Mouse (Mus musculus) stomach, postnatal 0 days (tissue): Measurements from ENCODE around the gene B230118H07Rik. TPM values are rescaled to one million over a fixed set of nuclear protein-coding genes. Genes with fewer than 3 reads are reported as not detected.

Experiments
- ATAC-seq: fragments of 200-750 bp; cut with Nextera tagmentation; 2 replicates; pipeline ENCODE4 v1.8.0; 2017; ENCODE audit not compliant: low FRiP score, low TSS enrichment
- DNase-seq: peaks from one replicate; pipeline ENCODE4 v3.0.0-alpha.2; 2016; ENCODE audit warnings: low spot score
- H3K27ac ChIP-seq: fragments of 300-500 bp; sonication (generic); replicated peaks from 2 replicates; pipeline ENCODE4 v1.5.1; 2014; ENCODE audit warnings: mild to moderate bottlenecking, control low read depth
- H3K27me3 ChIP-seq: fragments of 300-500 bp; sonication (generic); 2 replicates; pipeline ENCODE4 v1.6.1; 2014; ENCODE audit warnings: low read length; ENCODE audit not compliant: control insufficient read depth, insufficient read depth
- H3K36me3 ChIP-seq: fragments of 300-500 bp; sonication (generic); 2 replicates; pipeline ENCODE4 v1.6.1; 2014; ENCODE audit warnings: low read length, mixed read lengths; ENCODE audit not compliant: control insufficient read depth, insufficient read depth
- H3K4me1 ChIP-seq: fragments of 300-500 bp; sonication (generic); replicated peaks from 2 replicates; pipeline ENCODE4 v1.6.1; 2014; ENCODE audit warnings: antibody characterized with exemption; ENCODE audit not compliant: control insufficient read depth, insufficient read depth
- H3K4me2 ChIP-seq: fragments of 300-500 bp; sonication (generic); replicated peaks from 2 replicates; pipeline ENCODE4 v1.6.1; 2014; ENCODE audit warnings: low read depth, mild to moderate bottlenecking, control low read depth, moderate library complexity
- H3K4me3 ChIP-seq: fragments of 300-500 bp; sonication (generic); 2 replicates; pipeline ENCODE4 v1.5.1; 2014; ENCODE audit warnings: low read depth, low read length, control low read depth
- H3K9ac ChIP-seq: fragments of 300-500 bp; sonication (generic); 2 replicates; pipeline ENCODE4 v1.6.1; 2014; ENCODE audit warnings: mild to moderate bottlenecking, low read length, control low read depth, mixed read lengths
- H3K9me3 ChIP-seq: fragments of 300-500 bp; sonication (generic); 2 replicates; pipeline ENCODE4 v1.6.1; 2016; ENCODE audit warnings: low read length; ENCODE audit not compliant: control insufficient read depth
- CTCF ChIP-seq: IDR thresholded peaks from 2 replicates; pipeline ENCODE4 v1.5.1; 2016; ENCODE audit warnings: antibody characterized with exemption, low read depth, mild to moderate bottlenecking, moderate library complexity
- EP300 ChIP-seq: optimal IDR thresholded peaks from 2 replicates; pipeline ENCODE3; 2016; ENCODE audit warnings: antibody characterized with exemption
- WGBS: fragments of 180-500 bp; shearing (Covaris S2); extraction: QIAGEN DNeasy Blood & Tissue Kit; methylation state at CpG from one replicate; pipeline ENCODE4 v1.1.7; 2014; 5-methylcytosine and 5-hydroxymethylcytosine counted together
- polyA plus RNA-seq: library from polyadenylated mRNA; unstranded; fragments of >200 nt; fragmentation: Nextera tagmentation; extraction: Ambion mirVana; gene quantifications from 2 replicates; pipeline ENCODE4 v1.2.1, GENCODE M21; 2015

B230118H07Rik gene
- polyA plus RNA-seq, 1 experiment from 2014 or later = 36.5 TPM

GRCm38 (mm10) chr2:101627227-101627626 is 22.1 kb downstream of the B230118H07Rik start:
- no peak for DNase-seq
- Histone ChIP-seq H3K9me3 (no peaks in the 10 kb centered on the region), H3K4me2 (no peak overlapping the region), H3K36me3 (no peaks in the 10 kb centered on the region), H3K27me3 (no peaks in the 10 kb centered on the region), H3K9ac (no peak overlapping the region), H3K4me1 (no peaks in the 10 kb centered on the region), H3K4me3 (no peak overlapping the region), H3K27ac (no peak overlapping the region)
- no peak for ATAC-seq
- TF ChIP-seq EP300 = no peak
- TF ChIP-seq CTCF = no peak

- H3K4me2 ChIP-seq = no peak within 1 kb of the TSS
- ATAC-seq (no peak), DNase-seq (no peak)
- TF ChIP-seq EP300 = no peak
- no peak for TF ChIP-seq CTCF
- H3K27me3 ChIP-seq = no peaks in the 10 kb centered on the region
- H3K9ac ChIP-seq = no peak within 1 kb of the TSS
- WGBS = 41% methylated on average over 4 of the region's 4 CpGs
- H3K4me1 ChIP-seq = no peaks in the 10 kb centered on the region
- no peak within 1 kb of the TSS for H3K27ac ChIP-seq
- no peaks in the 10 kb centered on the region for H3K9me3 ChIP-seq
- no peak within 1 kb of the TSS for H3K4me3 ChIP-seq
- H3K36me3 ChIP-seq = no peaks in the 10 kb centered on the region
These were observed 24.8 kb downstream of the B230118H07Rik start, which contains the start of gene Rag2 for GRCm38 (mm10) chr2:101624526-101624925. Rag2 (plus strand) TSS chr2:101624718.

- Histone ChIP-seq H3K9ac (no peak overlapping the region), H3K27me3 (no peaks in the 10 kb centered on the region), H3K36me3 (no peaks in the 10 kb centered on the region), H3K4me1 (no peaks in the 10 kb centered on the region), H3K4me2 (no peak overlapping the region), H3K4me3 (no peak overlapping the region), H3K27ac (no peak overlapping the region), H3K9me3 (no peaks in the 10 kb centered on the region)
- ATAC-seq (no peak), DNase-seq (no peak)
- TF ChIP-seq EP300 (no peak), CTCF (no peak)
- WGBS = 45% methylated on average over 2 of the region's 2 CpGs
These were observed 25.3 kb downstream of the B230118H07Rik start for GRCm38 (mm10) chr2:101624011-101624410.

- no peaks in the 10 kb centered on the region for H3K36me3 ChIP-seq
- DNase-seq = no peak
- TF ChIP-seq EP300 = no peak
- H3K4me1 ChIP-seq = no peaks in the 10 kb centered on the region
- H3K27ac ChIP-seq = no peak overlapping the region
- H3K9ac ChIP-seq = no peak overlapping the region
- no peak overlapping the region for H3K4me3 ChIP-seq
- H3K4me2 ChIP-seq = no peak overlapping the region
- no peaks in the 10 kb centered on the region for H3K9me3 ChIP-seq
- no peak for ATAC-seq
- WGBS = 80% methylated on average over 2 of the region's 2 CpGs
- H3K27me3 ChIP-seq = no peaks in the 10 kb centered on the region
These were observed 26.3 kb downstream of the B230118H07Rik start for GRCm38 (mm10) chr2:101623042-101623441.

GRCm38 (mm10) chr2:101621611-101622010 is 27.7 kb downstream of the B230118H07Rik start:
- no peak for ATAC-seq
- WGBS = 72% methylated on average over 7 of the region's 7 CpGs
- Histone ChIP-seq H3K27me3 (no peaks in the 10 kb centered on the region), H3K4me2 (no peak overlapping the region), H3K9ac (no peak overlapping the region), H3K9me3 (no peaks in the 10 kb centered on the region), H3K4me1 (no peaks in the 10 kb centered on the region), H3K4me3 (no peak overlapping the region), H3K36me3 (no peaks in the 10 kb centered on the region), H3K27ac (no peak overlapping the region)
- TF ChIP-seq CTCF = no peak
- no peak for TF ChIP-seq EP300
- DNase-seq = no peak

GRCm38 (mm10) chr2:101620899-101621298 is 28.4 kb downstream of the B230118H07Rik start:
- DNase-seq (no peak), ATAC-seq (no peak)
- TF ChIP-seq EP300 (no peak), CTCF (no peak)
- Histone ChIP-seq H3K27me3 (no peaks in the 10 kb centered on the region), H3K36me3 (no peaks in the 10 kb centered on the region), H3K4me3 (no peak overlapping the region), H3K9me3 (no peaks in the 10 kb centered on the region), H3K9ac (no peak overlapping the region), H3K4me2 (no peak overlapping the region), H3K27ac (no peak overlapping the region), H3K4me1 (no peaks in the 10 kb centered on the region)
- WGBS = 40% methylated on average over 3 of the region's 3 CpGs
